Mouse (Mus musculus) limb, embryonic 14.5 days (tissue): ENCODE measurements at regions not wholly inside any gene's neighbourhood (a gene's known extent, or its start where the extent isn't known, plus 50 kb on each side); places are given as distances from the start of the nearest gene placed in this dataset.

Experiments
- ATAC-seq: fragments of 200-750 bp; cut with Nextera tagmentation; 2 replicates; pipeline ENCODE4 v1.8.0; 2017; ENCODE audit warnings: low read depth, moderate number of reproducible peaks, moderate TSS enrichment; ENCODE audit not compliant: low FRiP score
- DNase-seq: peaks from one replicate; pipeline ENCODE4 v3.0.0-alpha.2; 2015; ENCODE audit warnings: low spot score
- H3K27ac ChIP-seq: fragments of 300-500 bp; sonication (generic); replicated peaks from 2 replicates; pipeline ENCODE4 v1.5.1; 2014; ENCODE audit warnings: low read depth, mild to moderate bottlenecking, low read length, moderate library complexity, mixed read lengths
- H3K27me3 ChIP-seq: fragments of 300-500 bp; sonication (generic); 2 replicates; pipeline ENCODE4 v1.6.1; 2014; ENCODE audit warnings: low read length, mixed read lengths; ENCODE audit not compliant: control insufficient read depth, insufficient read depth
- H3K36me3 ChIP-seq: fragments of 300-500 bp; sonication (generic); 2 replicates; pipeline ENCODE4 v1.6.1; 2014; ENCODE audit warnings: mild to moderate bottlenecking, low read length, moderate library complexity, mixed read lengths; ENCODE audit not compliant: control insufficient read depth, insufficient read depth
- H3K4me1 ChIP-seq: fragments of 300-500 bp; sonication (generic); 2 replicates; pipeline ENCODE4 v1.6.1; 2014; ENCODE audit warnings: antibody characterized with exemption, low read length, mixed read lengths; ENCODE audit not compliant: control insufficient read depth, insufficient read depth
- H3K4me2 ChIP-seq: fragments of 300-500 bp; sonication (generic); replicated peaks from 2 replicates; pipeline ENCODE4 v1.6.1; 2014; ENCODE audit warnings: low read depth, mild to moderate bottlenecking, low read length, moderate library complexity; ENCODE audit not compliant: severe bottlenecking
- H3K4me3 ChIP-seq: fragments of 300-500 bp; sonication (generic); replicated peaks from 2 replicates; pipeline ENCODE4 v1.5.1; 2014; ENCODE audit warnings: low read length
- H3K9ac ChIP-seq: fragments of 300-500 bp; sonication (generic); 2 replicates; pipeline ENCODE4 v1.6.1; 2014; ENCODE audit warnings: mild to moderate bottlenecking, low read depth, low read length, moderate library complexity; ENCODE audit not compliant: severe bottlenecking
- H3K9me3 ChIP-seq: fragments of 300-500 bp; sonication (generic); 2 replicates; pipeline ENCODE4 v1.6.1; 2016; ENCODE audit warnings: low read length; ENCODE audit not compliant: control insufficient read depth
- POLR2A ChIP-seq: fragments of 200-500 bp; IDR thresholded peaks from 2 replicates; pipeline ENCODE4 v1.8.0; 2012; ENCODE audit warnings: inconsistent platforms, mild to moderate bottlenecking, moderate library complexity, borderline replicate concordance; ENCODE audit not compliant: insufficient read depth, insufficient read length; ENCODE audit errors: extremely low read depth
- WGBS: fragments of 180-500 bp; shearing (Covaris S2); extraction: QIAGEN DNeasy Blood & Tissue Kit; methylation state at CpG from one replicate; pipeline ENCODE4 v1.1.7; 2014; 5-methylcytosine and 5-hydroxymethylcytosine counted together

DNA sequence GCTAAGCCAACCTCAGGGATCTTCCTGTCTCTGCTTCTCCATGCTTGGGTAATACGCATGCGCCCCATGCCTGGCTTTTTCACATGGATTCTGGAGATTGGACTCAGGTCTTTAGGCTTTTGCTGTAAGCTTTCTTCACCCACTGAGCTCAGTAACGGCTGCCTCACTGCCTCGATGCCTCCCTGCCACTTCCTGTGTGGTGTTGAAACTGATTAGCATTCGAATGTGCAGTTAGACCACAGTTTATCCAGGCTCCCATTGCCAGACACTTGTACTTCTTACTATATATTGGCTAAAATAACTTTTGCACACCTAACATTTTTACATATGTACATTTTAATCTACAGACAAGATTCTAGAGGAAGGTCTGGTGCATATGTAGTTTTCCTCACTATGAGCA is 137.0 kb upstream of the Fmo9 start:
- no peaks in the 10 kb centered on the region for H3K9me3 ChIP-seq
- DNase-seq, result no peak
- 72% methylated on average over 5 of the region's 5 CpGs for WGBS
- H3K36me3 ChIP-seq, result no peaks in the 10 kb centered on the region
- no peak for TF ChIP-seq POLR2A
- no peak overlapping the region for H3K9ac ChIP-seq
- no peaks in the 10 kb centered on the region for H3K27me3 ChIP-seq
- no peaks in the 10 kb centered on the region for H3K4me1 ChIP-seq
- H3K4me3 ChIP-seq, result no peak overlapping the region
- H3K27ac ChIP-seq, result no peak overlapping the region
- no peak for ATAC-seq
- no peak overlapping the region for H3K4me2 ChIP-seq

DNA sequence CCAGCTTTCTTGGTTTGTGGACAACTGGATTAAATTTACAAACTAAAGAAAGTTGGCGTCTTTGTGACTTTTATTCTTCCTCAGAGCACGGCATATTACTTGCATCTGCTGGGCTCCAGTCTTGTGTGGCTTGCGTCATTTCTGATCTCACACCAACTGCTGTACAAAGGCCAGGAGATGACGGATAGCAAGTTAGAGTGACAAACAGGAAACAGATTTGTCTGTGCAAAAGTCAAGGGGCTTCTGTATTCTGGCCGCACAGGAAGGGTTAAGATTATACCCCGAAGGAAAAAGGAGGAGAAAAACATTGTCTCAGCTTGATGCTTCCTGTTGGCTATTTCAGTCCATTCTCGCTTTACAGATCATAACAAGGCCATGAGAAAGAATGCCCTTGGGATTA is 137.8 kb upstream of the Fmo9 start:
- TF ChIP-seq POLR2A, result no peak
- no peak overlapping the region for H3K4me2 ChIP-seq
- H3K36me3 ChIP-seq, result no peaks in the 10 kb centered on the region
- no peaks in the 10 kb centered on the region for H3K27me3 ChIP-seq
- ATAC-seq (no peak), DNase-seq (no peak)
- H3K27ac ChIP-seq, result no peak overlapping the region
- 52% methylated on average over 7 of the region's 7 CpGs for WGBS
- H3K9ac ChIP-seq, result no peak overlapping the region
- H3K4me3 ChIP-seq, result no peak overlapping the region
- H3K4me1 ChIP-seq, result no peaks in the 10 kb centered on the region
- H3K9me3 ChIP-seq, result no peaks in the 10 kb centered on the region

DNA sequence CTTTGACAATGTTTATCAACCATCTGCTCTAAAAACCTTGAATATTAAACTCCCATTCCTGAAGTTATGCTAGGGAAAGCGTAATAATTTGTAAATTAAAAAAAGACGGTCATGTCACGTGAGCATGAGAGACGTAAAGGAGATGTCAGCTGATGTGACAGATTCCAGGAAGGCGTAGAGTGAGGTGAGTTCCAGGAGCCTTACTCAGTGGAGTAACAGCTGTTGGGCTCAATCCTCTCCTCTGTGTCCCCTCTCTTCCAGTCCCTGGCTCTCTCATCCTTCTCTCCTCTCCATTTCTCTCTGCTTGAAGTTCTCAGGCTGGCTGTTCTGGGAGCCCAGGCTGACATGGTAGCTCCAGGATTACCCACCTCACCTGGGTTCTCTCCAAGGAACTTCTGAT is 138.4 kb upstream of the Fmo9 start:
- H3K36me3 ChIP-seq, result no peaks in the 10 kb centered on the region
- H3K4me1 ChIP-seq, result no peaks in the 10 kb centered on the region
- H3K27ac ChIP-seq, result no peak overlapping the region
- H3K27me3 ChIP-seq, result no peaks in the 10 kb centered on the region
- H3K9ac ChIP-seq, result no peak overlapping the region
- 83% methylated on average over 5 of the region's 5 CpGs for WGBS
- TF ChIP-seq POLR2A, result no peak
- H3K4me3 ChIP-seq, result no peak overlapping the region
- no peak for DNase-seq
- no peak overlapping the region for H3K4me2 ChIP-seq
- no peak for ATAC-seq
- no peaks in the 10 kb centered on the region for H3K9me3 ChIP-seq

DNA sequence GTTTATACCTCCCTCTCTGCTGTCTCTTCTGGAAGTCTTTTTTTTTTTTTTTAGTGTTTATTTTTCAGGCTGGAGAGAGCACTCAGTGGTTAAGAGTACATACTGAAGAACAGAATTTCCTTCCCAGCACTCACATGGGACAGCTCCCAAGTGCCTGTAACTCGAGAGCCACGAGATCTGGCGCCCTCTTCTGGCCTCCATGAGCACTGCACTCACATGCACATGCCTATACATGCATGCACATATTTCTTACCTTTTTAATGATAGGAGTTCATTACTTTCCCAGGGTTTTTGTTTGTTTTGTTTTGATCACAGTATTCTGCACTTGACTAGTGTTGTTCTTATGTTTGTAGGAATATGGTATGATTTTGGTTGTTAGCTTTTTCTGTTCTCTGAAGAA is 139.5 kb upstream of the Fmo9 start:
- H3K27ac ChIP-seq, result no peak overlapping the region
- TF ChIP-seq POLR2A, result no peak
- ATAC-seq (no peak), DNase-seq (no peak)
- H3K4me2 ChIP-seq, result no peak overlapping the region
- no peak overlapping the region for H3K9ac ChIP-seq
- no peaks in the 10 kb centered on the region for H3K9me3 ChIP-seq
- 41% methylated on average over 3 of the region's 3 CpGs for WGBS
- no peak overlapping the region for H3K4me3 ChIP-seq
- no peaks in the 10 kb centered on the region for H3K27me3 ChIP-seq
- no peaks in the 10 kb centered on the region for H3K4me1 ChIP-seq
- H3K36me3 ChIP-seq, result no peaks in the 10 kb centered on the region

DNA sequence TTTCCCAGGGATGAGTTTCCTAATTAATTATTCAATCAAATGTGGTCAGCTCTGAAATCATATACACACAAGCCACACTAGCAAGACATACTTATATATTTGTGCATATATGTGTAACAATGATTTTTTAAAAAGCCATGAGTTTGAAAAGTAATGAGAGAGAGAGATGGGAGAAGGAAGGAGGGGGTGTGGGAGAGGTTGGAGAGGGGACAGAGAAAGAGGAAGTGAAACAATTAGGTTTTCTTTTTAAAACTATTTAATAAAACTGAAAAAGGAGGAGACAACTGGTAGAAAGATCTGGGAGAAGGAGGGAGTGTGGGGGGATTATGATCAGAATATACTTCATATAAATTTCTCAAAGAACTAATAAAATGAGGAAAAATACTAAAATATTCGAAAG is 155.7 kb upstream of the Fmo9 start:
- 65% methylated on average over 1 of the region's 1 CpGs for WGBS
- Histone ChIP-seq H3K9me3 (no peaks in the 10 kb centered on the region), H3K27ac (no peak overlapping the region), H3K27me3 (no peaks in the 10 kb centered on the region), H3K36me3 (no peaks in the 10 kb centered on the region), H3K4me1 (no peaks in the 10 kb centered on the region), H3K4me3 (no peak overlapping the region), H3K9ac (no peak overlapping the region), H3K4me2 (no peak overlapping the region)
- ATAC-seq (no peak), DNase-seq (no peak)
- no peak for TF ChIP-seq POLR2A

DNA sequence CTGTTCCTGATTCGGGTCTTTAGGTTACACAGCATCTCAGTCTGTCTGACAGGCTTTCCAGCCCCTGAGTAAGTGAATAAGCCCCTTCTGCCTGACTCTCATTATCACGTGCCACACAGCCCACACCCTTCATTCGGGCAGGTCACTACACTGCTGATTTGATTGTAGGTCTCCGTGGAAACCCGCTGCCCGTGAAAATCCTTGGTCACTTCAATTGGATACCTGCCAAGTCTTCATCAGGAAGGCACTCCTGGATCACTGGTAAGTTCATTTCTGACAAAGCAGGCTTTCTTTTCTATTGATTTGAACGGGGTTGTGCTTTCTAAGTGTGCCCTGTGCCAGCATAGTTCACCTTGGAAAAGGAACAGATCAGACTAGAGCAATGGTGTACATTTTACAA is 158.2 kb upstream of the Fmo9 start:
- no peak for ATAC-seq

More for the DNA sequence above, 158.2 kb upstream of the Fmo9 start:
- H3K27me3 ChIP-seq, result no peaks in the 10 kb centered on the region
- H3K27ac ChIP-seq, result no peak overlapping the region
- no peaks in the 10 kb centered on the region for H3K9me3 ChIP-seq
- no peak overlapping the region for H3K4me3 ChIP-seq
- no peak overlapping the region for H3K4me2 ChIP-seq
- H3K36me3 ChIP-seq, result no peaks in the 10 kb centered on the region
- 33% methylated on average over 7 of the region's 7 CpGs for WGBS
- H3K9ac ChIP-seq, result no peak overlapping the region
- no peak for DNase-seq
- no peak for TF ChIP-seq POLR2A
- no peaks in the 10 kb centered on the region for H3K4me1 ChIP-seq
